Mouse (Mus musculus) midbrain, embryonic 14.5 days (tissue): ENCODE measurements around the gene Ctag2. TPM values are rescaled to one million over a fixed set of nuclear protein-coding genes. Genes with fewer than 3 reads are reported as not detected.

ENCODE experiments used
- ATAC-seq: fragments of 200-750 bp; cut with Nextera tagmentation; 2 replicates; pipeline ENCODE4 v1.8.0; 2017; ENCODE audit warnings: moderate number of reproducible peaks, moderate library complexity; ENCODE audit not compliant: low FRiP score, low TSS enrichment
- DNase-seq: peaks from one replicate; pipeline ENCODE4 v3.0.0-alpha.2; 2015
- H3K27ac ChIP-seq: fragments of 300-500 bp; sonication (generic); replicated peaks from 2 replicates; pipeline ENCODE4 v1.5.1; 2014; ENCODE audit warnings: mild to moderate bottlenecking, low read depth, low read length, moderate library complexity
- H3K27me3 ChIP-seq: fragments of 300-500 bp; sonication (generic); 2 replicates; pipeline ENCODE4 v1.6.1; 2014; ENCODE audit warnings: low read length, control low read depth, mixed read lengths; ENCODE audit not compliant: control insufficient read depth, insufficient read depth
- H3K36me3 ChIP-seq: fragments of 300-500 bp; sonication (generic); 2 replicates; pipeline ENCODE4 v1.6.1; 2014; ENCODE audit warnings: low read length, control low read depth; ENCODE audit not compliant: control insufficient read depth, insufficient read depth
- H3K4me1 ChIP-seq: fragments of 300-500 bp; sonication (generic); 2 replicates; pipeline ENCODE4 v1.6.1; 2014; ENCODE audit warnings: mild to moderate bottlenecking, antibody characterized with exemption, low read length, control low read depth; ENCODE audit not compliant: control insufficient read depth, insufficient read depth
- H3K4me2 ChIP-seq: fragments of 300-500 bp; sonication (generic); 2 replicates; pipeline ENCODE4 v1.6.1; 2014; ENCODE audit warnings: mild to moderate bottlenecking, low read length, moderate library complexity
- H3K4me3 ChIP-seq: fragments of 300-500 bp; sonication (generic); replicated peaks from 2 replicates; pipeline ENCODE4 v1.5.1; 2014; ENCODE audit warnings: low read depth, low read length
- H3K9ac ChIP-seq: fragments of 300-500 bp; sonication (generic); replicated peaks from 2 replicates; pipeline ENCODE4 v1.6.1; 2014; ENCODE audit warnings: mild to moderate bottlenecking, low read length, moderate library complexity
- H3K9me3 ChIP-seq: fragments of 300-500 bp; sonication (generic); 2 replicates; pipeline ENCODE4 v1.6.1; 2016; ENCODE audit warnings: low read length, control low read depth, mixed read lengths; ENCODE audit not compliant: control insufficient read depth
- WGBS: fragments of 180-500 bp; shearing (Covaris S2); extraction: QIAGEN DNeasy Blood & Tissue Kit; methylation state at CpG from one replicate; pipeline ENCODE4 v1.1.7; 2014; 5-methylcytosine and 5-hydroxymethylcytosine counted together
- polyA plus RNA-seq: library from polyadenylated mRNA; unstranded; fragments of >200 nt; fragmentation: Nextera tagmentation; extraction: Ambion mirVana; gene quantifications from 2 replicates; pipeline ENCODE4 v1.2.1, GENCODE M21; 2014

Gene Ctag2
- polyA plus RNA-seq = not detected in 2 replicates

- H3K36me3 ChIP-seq = no peaks in the 10 kb centered on the region
- H3K9me3 ChIP-seq = no peaks in the 10 kb centered on the region; the same call in 1 of the 2 replicates
- no peak within 1 kb of the TSS for H3K9ac ChIP-seq
- no peaks in the 10 kb centered on the region for H3K4me1 ChIP-seq
- no peak for ATAC-seq
- no peak for DNase-seq
- no peaks in the 10 kb centered on the region for H3K27me3 ChIP-seq
- WGBS = 93% methylated on average over 7 of the region's 7 CpGs
- no peak within 1 kb of the TSS for H3K4me2 ChIP-seq
- no peak within 1 kb of the TSS for H3K4me3 ChIP-seq
- no peak within 1 kb of the TSS for H3K27ac ChIP-seq
These were observed at the start of gene Ctag2 for GRCm38 (mm10) chrX:65047344-65047743. Gene Ctag2, plus strand, starts transcription at chrX:65047644.
